Comparison of ENCODE assay signal across 17 mouse cellular contexts in genomic region chr11:101194137-101194536, GRCm38 (mm10). TPM values are rescaled to one million over a fixed set of nuclear protein-coding genes. Genes with fewer than 3 reads are reported as not detected.
DNase-seq lines count a peak whose midpoint lies in the region; TF ChIP-seq lines count a peak whose summit lies in the region.
"Had no signal": no experiment of that assay in that cellular context is flagged by ENCODE, and none has a peak within 500 bp of the region (broad histone marks: within the 10 kb centered on the region; RNA-seq: fewer than 3 reads in every experiment).

No protein-coding gene starts in this region.

- peak; percentile 45 for DNase-seq in cerebellum, adult 11-12 months
- DNase-seq in cerebellum, postnatal 36 days: no peak
- peak; percentile 46 to 53 for DNase-seq in heart, postnatal 10 days
- no peak for DNase-seq in heart, embryonic 10.5 days (ENCODE audit: low spot score)
- no peak for DNase-seq in CH12.LX (ENCODE audit: extremely low read depth)
- peak; percentile 60 for DNase-seq in cerebellum, adult 9-10 months
- no peak for DNase-seq in c-Kit-positive CD71-positive TER-119-positive erythroid progenitor cells, embryonic 14.5 days (ENCODE audit: low spot score)
- no peak for DNase-seq in frontal cortex, adult 2 months (ENCODE audit: extremely low spot score in 1 of 2, low spot score in 1 of 2)
- DNase-seq: adrenal gland, postnatal 10 days; gastrocnemius, postnatal 25 days; kidney, adult 2 months; kidney, postnatal 25 days; layer of hippocampus, adult 9-11 months; right cerebral cortex, postnatal 4 days had no signal

- no peaks in the 10 kb centered on the region for H3K27me3 ChIP-seq in heart, embryonic 10.5 days (ENCODE audit: insufficient read depth, poor library complexity, severe bottlenecking)
- no peaks in the 10 kb centered on the region for H3K27me3 ChIP-seq in CH12.LX (replicated peaks)
- H3K27me3 ChIP-seq: limb, embryonic 13.5 days; midbrain, embryonic 12.5 days; neural tube, embryonic 15.5 days had no signal

- H3K79me2 ChIP-seq in CH12.LX (replicated peaks; ENCODE audit: control insufficient read depth, extremely low read depth, insufficient read depth, poor library complexity, severe bottlenecking): no peaks in the 10 kb centered on the region

- H3K4me1 ChIP-seq in heart, embryonic 10.5 days: peaks cover 31% of the 10 kb centered on the region
- H3K4me1 ChIP-seq in CH12.LX (ENCODE audit: control insufficient read depth in 1 of 2, insufficient read depth in 2 of 2): peaks cover 25 to 44% of the 10 kb centered on the region in 2 experiments

- TF ChIP-seq POLR2A in CH12.LX (IDR thresholded peaks at IDR 0.05; ENCODE audit: low read depth, low read length): no peak

- H3K9ac ChIP-seq in CH12.LX (ENCODE audit: insufficient read depth, low read depth): peak overlapping the region; percentile 11; the same call in 1 of the 2 replicates
- H3K9ac ChIP-seq: limb, embryonic 13.5 days; midbrain, embryonic 12.5 days; neural tube, embryonic 15.5 days had no signal

- no peak for TF ChIP-seq CTCF in CH12.LX (conservative IDR thresholded peaks at IDR 0.05 in 1 of 2, IDR thresholded peaks at IDR 0.05 in 1 of 2; ENCODE audit: low read depth in 2 of 2, low read length in 2 of 2)

- no peaks in the 10 kb centered on the region for H3K9me3 ChIP-seq in heart, embryonic 10.5 days
- no peaks in the 10 kb centered on the region for H3K9me3 ChIP-seq in CH12.LX (replicated peaks; ENCODE audit: low read length)
- H3K9me3 ChIP-seq: limb, embryonic 13.5 days; midbrain, embryonic 12.5 days; neural tube, embryonic 15.5 days had no signal

- peaks cover 45% of the 10 kb centered on the region for H3K36me3 ChIP-seq in heart, embryonic 10.5 days
- peaks cover 40 to 95% of the 10 kb centered on the region in 2 experiments for H3K36me3 ChIP-seq in CH12.LX (replicated peaks in 1 of 2; ENCODE audit: control insufficient read depth in 1 of 2, insufficient read depth in 1 of 2, low read length in 1 of 2)

- no peak overlapping the region for H3K27ac ChIP-seq in heart, embryonic 10.5 days
- H3K27ac ChIP-seq in CH12.LX (ENCODE audit: insufficient read depth, low read depth): peak overlapping the region; percentile 58
- H3K27ac ChIP-seq: limb, embryonic 13.5 days; midbrain, embryonic 12.5 days; neural tube, embryonic 15.5 days had no signal

- 65% methylated on average over 5 of the region's 5 CpGs for WGBS in heart, embryonic 10.5 days

- in situ Hi-C loops in CH12.LX (cut with MboI; ENCODE audit: low pct_ligation_motif_present, low pct_unique_long_range_greater_than_20kb, low sequenced_read_pairs): no loop called here

- no peak for TF ChIP-seq RAD21 in CH12.LX (IDR thresholded peaks at IDR 0.05; ENCODE audit: low read depth, low read length)

- H3K4me3 ChIP-seq in heart, embryonic 10.5 days: no peak overlapping the region
- H3K4me3 ChIP-seq in CH12.LX (replicated peaks in 1 of 3; ENCODE audit: low read depth in 2 of 3, low read length in 2 of 3, poor library complexity in 1 of 3): peak overlapping the region in 1 of 3 experiments; percentile 15
- H3K4me3 ChIP-seq: limb, embryonic 13.5 days; midbrain, embryonic 12.5 days; neural tube, embryonic 15.5 days had no signal

- intact Hi-C loops in heart, postnatal 10 days (cut with DNase I): no loop called here

- peak overlapping the region; percentile 44 for H3K4me2 ChIP-seq in CH12.LX (ENCODE audit: insufficient read depth, low read depth, poor library complexity, severe bottlenecking)
- H3K4me2 ChIP-seq: limb, embryonic 13.5 days; midbrain, embryonic 12.5 days; neural tube, embryonic 15.5 days had no signal

- no peak for TF ChIP-seq EP300 in CH12.LX (IDR thresholded peaks at IDR 0.05; ENCODE audit: low read length)

- dilution Hi-C loops in CH12.LX (cut with MboI; ENCODE audit: extremely low pct_ligation_motif_present, extremely low pct_unique_long_range_greater_than_20kb, low sequenced_read_pairs): no loop called here

TF ChIP-seq in CH12.LX, 34 proteins besides CTCF, POLR2A, EP300 and RAD21:
- no peak for TF ChIP-seq USF2 (conservative IDR thresholded peaks at IDR 0.05; ENCODE audit: low read depth, low read length)
- 0 out of 2 replicates have a peak, but pooled peaks have one; percentile 44 for TF ChIP-seq ZMIZ1 (IDR thresholded peaks at IDR 0.05; ENCODE audit: low read depth, low read length)
TF ChIP-seq in CH12.LX: peak in this region for 1.

RNA-seq across cellular contexts. Expression of gene Ccr10, which starts 18.9 kb away (rescaled TPM):
- total RNA-seq in heart, postnatal 10 days (2021): under 1 TPM; 0.14 to 0.20 TPM
- polyA plus RNA-seq in heart, embryonic 10.5 days (2016; fragmentation: Nextera tagmentation; extraction: Ambion mirVana): 0.16 and 0.19 TPM in 2 replicates
- total RNA-seq in CH12.LX (2012; rRNA removed): 29.6 and 58.7 TPM in 2 replicates
- total RNA-seq in CH12.LX (2014; rRNA removed): 14.1 and 17.2 TPM in 2 replicates
- 12.3 TPM in 2 replicates for polyA plus RNA-seq in CH12.LX (2012; ENCODE audit: insufficient read length, low read depth)
- polyA plus RNA-seq in frontal cortex, adult 2 months (2012; rRNA removed): 0.36 and 0.42 TPM in 2 replicates
- total RNA-seq: gastrocnemius, postnatal 25 days had no signal

RNA-seq across cellular contexts. Expression of gene Plekhh3, which starts 23.0 kb away (rescaled TPM):
- total RNA-seq in heart, postnatal 10 days (2021): 10 to 100 TPM; 23.6 to 28.3 TPM
- polyA plus RNA-seq in heart, embryonic 10.5 days (2016; fragmentation: Nextera tagmentation; extraction: Ambion mirVana): 5.6 and 6.4 TPM in 2 replicates
- total RNA-seq in CH12.LX (2012; rRNA removed) (16.3 and 20.3 TPM in 2 replicates), CH12.LX (2014; rRNA removed) (2.8 and 2.9 TPM in 2 replicates)
- polyA plus RNA-seq in CH12.LX (2012; ENCODE audit: insufficient read length, low read depth): 3.7 and 5.0 TPM in 2 replicates
- 15.8 and 17.9 TPM in 2 replicates for polyA plus RNA-seq in frontal cortex, adult 2 months (2012; rRNA removed)

RNA-seq across cellular contexts. Expression of gene Cntnap1, which starts 23.8 kb away (rescaled TPM):
- 1 to 10 TPM; 1.8 to 2.1 TPM for total RNA-seq in heart, postnatal 10 days (2021)
- 0.39 and 0.44 TPM in 2 replicates for polyA plus RNA-seq in heart, embryonic 10.5 days (2016; fragmentation: Nextera tagmentation; extraction: Ambion mirVana)
- total RNA-seq in CH12.LX (2012; rRNA removed) (15.6 and 16.7 TPM in 2 replicates), CH12.LX (2014; rRNA removed) (3.6 and 4.4 TPM in 2 replicates)
- 17.9 and 19.5 TPM in 2 replicates for polyA plus RNA-seq in CH12.LX (2012; ENCODE audit: insufficient read length, low read depth)
- polyA plus RNA-seq in frontal cortex, adult 2 months (2012; rRNA removed): 65.8 TPM in 2 replicates

RNA-seq across cellular contexts. Expression of gene Ezh1, which starts 32.1 kb away (rescaled TPM):
- total RNA-seq in heart, postnatal 10 days (2021): 10 to 100 TPM; 20.5 to 22.5 TPM
- 12.9 and 13.3 TPM in 2 replicates for polyA plus RNA-seq in heart, embryonic 10.5 days (2016; fragmentation: Nextera tagmentation; extraction: Ambion mirVana)
- 11.1 and 15.3 TPM in 2 replicates for total RNA-seq in CH12.LX (2012; rRNA removed)
- 8.5 and 8.7 TPM in 2 replicates for total RNA-seq in CH12.LX (2014; rRNA removed)
- polyA plus RNA-seq in CH12.LX (2012; ENCODE audit: insufficient read length, low read depth): 10.8 and 12.1 TPM in 2 replicates
- polyA plus RNA-seq in frontal cortex, adult 2 months (2012; rRNA removed): 44.8 and 50.3 TPM in 2 replicates

RNA-seq across cellular contexts. Expression of gene Tubg2, which starts 38.4 kb away (rescaled TPM):
- total RNA-seq in heart, postnatal 10 days (2021): 1 to 10 TPM; 3.4 to 3.5 TPM
- polyA plus RNA-seq in heart, embryonic 10.5 days (2016; fragmentation: Nextera tagmentation; extraction: Ambion mirVana): 3.0 and 4.2 TPM in 2 replicates
- 3.1 and 4.7 TPM in 2 replicates for total RNA-seq in CH12.LX (2012; rRNA removed)
- total RNA-seq in CH12.LX (2014; rRNA removed): 1.2 and 2.1 TPM in 2 replicates
- 8.7 and 10.5 TPM in 2 replicates for polyA plus RNA-seq in CH12.LX (2012; ENCODE audit: insufficient read length, low read depth)
- 56.4 and 58.0 TPM in 2 replicates for polyA plus RNA-seq in frontal cortex, adult 2 months (2012; rRNA removed)

Comparison
In these comparisons a context has a peak if more than half of its experiments do, and no peak if none do; other contexts are left out.
1. DNase-seq: peak in cerebellum, adult 11-12 months (single experiment), heart, postnatal 10 days (2 of 2) and cerebellum, adult 9-10 months (single experiment); none in cerebellum, postnatal 36 days (0 of 2), heart, embryonic 10.5 days (single experiment), CH12.LX (single experiment), c-Kit-positive CD71-positive TER-119-positive erythroid progenitor cells, embryonic 14.5 days (single experiment) and frontal cortex, adult 2 months (0 of 2).
2. RNA of gene Cntnap1, which starts 23.8 kb away (polyA plus RNA-seq): 65.8 TPM in frontal cortex, adult 2 months and 17.9 to 19.5 TPM in CH12.LX; 0.39 to 0.44 TPM in heart, embryonic 10.5 days; every median in the first group is over 10 times any median in the second.